Mouse (Mus musculus): Measurements from ENCODE around the gene Zdhhc24.

DNA sequence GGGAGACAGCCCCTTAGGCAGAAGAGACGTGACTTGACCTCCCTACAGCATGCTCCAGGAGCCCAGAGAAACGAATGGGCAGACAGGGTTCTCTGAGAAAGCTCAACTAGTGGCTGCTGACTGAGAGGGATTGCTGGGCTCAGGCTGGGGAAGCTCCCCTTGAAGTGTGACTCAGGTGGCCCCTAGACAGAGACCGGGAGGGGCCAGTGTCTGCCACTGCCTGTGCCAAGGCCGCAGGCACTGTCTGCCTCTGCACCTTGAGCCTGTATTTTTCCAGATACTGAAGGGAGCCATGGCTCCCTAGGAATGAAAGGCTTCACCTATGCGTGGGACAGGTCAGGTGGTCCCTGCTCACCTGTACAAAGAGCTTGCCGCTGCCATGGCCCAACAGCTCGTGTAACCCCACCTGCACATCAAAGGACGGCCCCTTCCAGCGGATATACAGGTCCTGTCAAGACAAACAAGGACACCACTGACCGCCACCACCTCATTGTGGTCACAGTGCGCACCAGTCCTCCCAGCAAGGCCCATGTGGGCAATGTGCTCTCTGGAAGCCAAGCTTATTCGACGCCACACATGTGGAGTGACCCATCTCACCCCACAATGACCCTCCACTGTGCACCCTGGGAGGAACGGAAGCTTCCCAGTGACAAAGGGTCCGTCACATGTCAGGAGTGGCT lies 37.6 kb downstream of the Zdhhc24 start:
- no peak for TF ChIP-seq CTCF (IDR thresholded peaks at IDR 0.05; ENCODE audit: low read depth)
- no peak for TF ChIP-seq EP300 (IDR thresholded peaks at IDR 0.05; ENCODE audit: low read depth)
